Mouse (Mus musculus) forebrain, embryonic 10.5 days (tissue): Measurements from ENCODE around the gene Btbd9. TPM values are rescaled to one million over a fixed set of nuclear protein-coding genes. Genes with fewer than 3 reads are reported as not detected.
A peak's percentile ranks its signal among the peaks of the same experiment; 100 is the strongest.

Experiments
- DNase-seq: peaks from one replicate; pipeline ENCODE4 v3.0.0-alpha.2; 2017; ENCODE audit warnings: low spot score; ENCODE audit errors: extremely low spot score
- H3K27ac ChIP-seq: fragments of 300-500 bp; sonication (generic); 2 replicates; pipeline ENCODE4 v1.5.1; 2016; ENCODE audit warnings: mild to moderate bottlenecking
- H3K27me3 ChIP-seq: fragments of 300-500 bp; sonication (generic); 2 replicates; pipeline ENCODE4 v1.6.1; 2016; ENCODE audit warnings: mild to moderate bottlenecking; ENCODE audit not compliant: poor library complexity, severe bottlenecking
- H3K36me3 ChIP-seq: fragments of 300-500 bp; sonication (generic); replicated peaks from 2 replicates; pipeline ENCODE4 v1.6.1; 2016; ENCODE audit warnings: mild to moderate bottlenecking, moderate library complexity
- H3K4me1 ChIP-seq: fragments of 300-500 bp; sonication (generic); 2 replicates; pipeline ENCODE4 v1.6.1; 2016
- H3K4me3 ChIP-seq: fragments of 300-500 bp; sonication (generic); 2 replicates; pipeline ENCODE4 v1.5.1; 2016; ENCODE audit warnings: mild to moderate bottlenecking, moderate library complexity
- H3K9me3 ChIP-seq: fragments of 300-500 bp; sonication (generic); 2 replicates; pipeline ENCODE4 v1.6.1; 2016; ENCODE audit warnings: mild to moderate bottlenecking, moderate library complexity
- WGBS: fragments of 180-500 bp; shearing (Covaris S2); methylation state at CpG from one replicate; pipeline ENCODE4 v1.1.7; 2016; 5-methylcytosine and 5-hydroxymethylcytosine counted together
- polyA plus RNA-seq: library from polyadenylated mRNA; unstranded; fragments of >200 nt; fragmentation: Nextera tagmentation; extraction: Ambion mirVana; gene quantifications from 2 replicates; pipeline ENCODE4 v1.2.1, GENCODE M21; 2016

Gene Btbd9
- polyA plus RNA-seq, 1 experiment from 2014 or later = 57.8 TPM

GRCm38 (mm10) chr17:30307168-30307567 lies 269.1 kb downstream of the Btbd9 start:
- H3K4me3 ChIP-seq = no peak overlapping the region
- 78% methylated on average over 10 of the region's 10 CpGs for WGBS
- H3K36me3 ChIP-seq = no peaks in the 10 kb centered on the region
- no peak for DNase-seq
- no peaks in the 10 kb centered on the region for H3K27me3 ChIP-seq
- H3K4me1 ChIP-seq = peaks cover 22% of the 10 kb centered on the region
- no peak overlapping the region for H3K27ac ChIP-seq
- H3K9me3 ChIP-seq = no peaks in the 10 kb centered on the region

GRCm38 (mm10) chr17:30304766-30305165 lies 271.5 kb downstream of the Btbd9 start:
- H3K4me3 ChIP-seq = no peak overlapping the region
- no peaks in the 10 kb centered on the region for H3K9me3 ChIP-seq
- H3K4me1 ChIP-seq = peaks cover 28% of the 10 kb centered on the region
- no peaks in the 10 kb centered on the region for H3K36me3 ChIP-seq
- no peak for DNase-seq
- no peak overlapping the region for H3K27ac ChIP-seq
- no peaks in the 10 kb centered on the region for H3K27me3 ChIP-seq
- WGBS = 90% methylated on average over 2 of the region's 2 CpGs

GRCm38 (mm10) chr17:30301338-30301737 lies 274.9 kb downstream of the Btbd9 start:
- Histone ChIP-seq H3K4me1 (peaks cover 33% of the 10 kb centered on the region), H3K36me3 (peaks cover 16% of the 10 kb centered on the region), H3K27me3 (no peaks in the 10 kb centered on the region), H3K4me3 (no peak overlapping the region), H3K9me3 (no peaks in the 10 kb centered on the region; the same call in 1 of the 2 replicates), H3K27ac (no peak overlapping the region)
- 88% methylated on average over 2 of the region's 2 CpGs for WGBS
- DNase-seq = no peak

- H3K27ac ChIP-seq = no peak overlapping the region; the same call in 1 of the 2 replicates
- WGBS = 91% methylated on average over 8 of the region's 8 CpGs
- H3K4me3 ChIP-seq = no peak overlapping the region
- no peak for DNase-seq
- H3K4me1 ChIP-seq = peaks cover 36% of the 10 kb centered on the region
- no peaks in the 10 kb centered on the region; the same call in 1 of the 2 replicates for H3K9me3 ChIP-seq
- H3K27me3 ChIP-seq = no peaks in the 10 kb centered on the region
- peaks cover 16% of the 10 kb centered on the region for H3K36me3 ChIP-seq
These were observed 278.9 kb downstream of the Btbd9 start for GRCm38 (mm10) chr17:30297432-30297831.

GRCm38 (mm10) chr17:30296069-30296468 lies 280.2 kb downstream of the Btbd9 start:
- peaks cover 16% of the 10 kb centered on the region for H3K36me3 ChIP-seq
- no peaks in the 10 kb centered on the region for H3K27me3 ChIP-seq
- H3K4me1 ChIP-seq = peaks cover 47% of the 10 kb centered on the region
- H3K27ac ChIP-seq = peak overlapping the region; percentile 54
- 49% methylated on average over 8 of the region's 8 CpGs for WGBS
- no peak overlapping the region for H3K4me3 ChIP-seq
- no peaks in the 10 kb centered on the region; the same call in 1 of the 2 replicates for H3K9me3 ChIP-seq
- DNase-seq = no peak

- H3K27ac ChIP-seq = no peak overlapping the region
- H3K9me3 ChIP-seq = no peaks in the 10 kb centered on the region; the same call in 1 of the 2 replicates
- DNase-seq = no peak
- 91% methylated on average over 6 of the region's 6 CpGs for WGBS
- peaks cover 43% of the 10 kb centered on the region for H3K4me1 ChIP-seq
- H3K27me3 ChIP-seq = no peaks in the 10 kb centered on the region
- no peak overlapping the region for H3K4me3 ChIP-seq
- H3K36me3 ChIP-seq = peaks cover 8% of the 10 kb centered on the region; the same call in 1 of the 2 replicates
These were observed 283.6 kb downstream of the Btbd9 start for GRCm38 (mm10) chr17:30292666-30293065.

- H3K4me1 ChIP-seq = peaks cover 31% of the 10 kb centered on the region
- peaks cover 41% of the 10 kb centered on the region for H3K27me3 ChIP-seq
- WGBS = 93% methylated on average over 2 of the region's 2 CpGs
- H3K27ac ChIP-seq = no peak overlapping the region
- H3K4me3 ChIP-seq = no peak overlapping the region
- no peaks in the 10 kb centered on the region for H3K36me3 ChIP-seq
- no peaks in the 10 kb centered on the region for H3K9me3 ChIP-seq
- DNase-seq = no peak
These were observed 290.6 kb downstream of the Btbd9 start for GRCm38 (mm10) chr17:30285641-30286040.

- no peak overlapping the region for H3K27ac ChIP-seq
- peaks cover 41% of the 10 kb centered on the region for H3K27me3 ChIP-seq
- no peak for DNase-seq
- H3K36me3 ChIP-seq = no peaks in the 10 kb centered on the region
- no peaks in the 10 kb centered on the region for H3K9me3 ChIP-seq
- H3K4me3 ChIP-seq = no peak overlapping the region
- WGBS = 86% methylated on average over 4 of the region's 4 CpGs
- peaks cover 52% of the 10 kb centered on the region for H3K4me1 ChIP-seq
These were observed 292.7 kb downstream of the Btbd9 start for GRCm38 (mm10) chr17:30283460-30284050.

GRCm38 (mm10) chr17:30283001-30283400 lies 293.3 kb downstream of the Btbd9 start:
- H3K27ac ChIP-seq = no peak overlapping the region
- H3K9me3 ChIP-seq = no peaks in the 10 kb centered on the region
- DNase-seq = no peak
- no peaks in the 10 kb centered on the region for H3K36me3 ChIP-seq
- peaks cover 41% of the 10 kb centered on the region for H3K27me3 ChIP-seq
- no peak overlapping the region for H3K4me3 ChIP-seq
- H3K4me1 ChIP-seq = peaks cover 56% of the 10 kb centered on the region

- Histone ChIP-seq H3K36me3 (no peaks in the 10 kb centered on the region), H3K4me3 (no peak overlapping the region), H3K9me3 (0 out of 2 replicates have a peak, but pooled peaks cover 3% of the 10 kb centered on the region), H3K4me1 (peaks cover 47% of the 10 kb centered on the region), H3K27ac (peak overlapping the region; percentile 79), H3K27me3 (peaks cover 58% of the 10 kb centered on the region)
- 35% methylated on average over 7 of the region's 7 CpGs for WGBS
- peak; percentile 51 for DNase-seq
These were observed 295.8 kb downstream of the Btbd9 start for GRCm38 (mm10) chr17:30280323-30281118.

- H3K36me3 ChIP-seq = no peaks in the 10 kb centered on the region
- DNase-seq = peak; percentile 52
- H3K4me1 ChIP-seq = peaks cover 40% of the 10 kb centered on the region
- 20% methylated on average over 5 of the region's 5 CpGs for WGBS
- 0 out of 2 replicates have a peak, but pooled peaks cover 3% of the 10 kb centered on the region for H3K9me3 ChIP-seq
- peak overlapping the region; percentile 79 for H3K27ac ChIP-seq
- peak overlapping the region; percentile 23; the same call in 1 of the 2 replicates for H3K4me3 ChIP-seq
- H3K27me3 ChIP-seq = peaks cover 60% of the 10 kb centered on the region
These were observed 296.6 kb downstream of the Btbd9 start for GRCm38 (mm10) chr17:30279684-30280083.

- peak; percentile 30 for DNase-seq
- WGBS = 26% methylated on average over 16 of the region's 16 CpGs
- 0 out of 2 replicates have a peak, but pooled peaks cover 3% of the 10 kb centered on the region for H3K9me3 ChIP-seq
- H3K4me3 ChIP-seq = peak overlapping the region; percentile 23
- H3K27ac ChIP-seq = peak overlapping the region; percentile 79
- no peaks in the 10 kb centered on the region for H3K36me3 ChIP-seq
- peaks cover 36% of the 10 kb centered on the region for H3K4me1 ChIP-seq
- H3K27me3 ChIP-seq = peaks cover 60% of the 10 kb centered on the region
These were observed 297.5 kb downstream of the Btbd9 start for GRCm38 (mm10) chr17:30278596-30279378.
